In the genomic region with DNA sequence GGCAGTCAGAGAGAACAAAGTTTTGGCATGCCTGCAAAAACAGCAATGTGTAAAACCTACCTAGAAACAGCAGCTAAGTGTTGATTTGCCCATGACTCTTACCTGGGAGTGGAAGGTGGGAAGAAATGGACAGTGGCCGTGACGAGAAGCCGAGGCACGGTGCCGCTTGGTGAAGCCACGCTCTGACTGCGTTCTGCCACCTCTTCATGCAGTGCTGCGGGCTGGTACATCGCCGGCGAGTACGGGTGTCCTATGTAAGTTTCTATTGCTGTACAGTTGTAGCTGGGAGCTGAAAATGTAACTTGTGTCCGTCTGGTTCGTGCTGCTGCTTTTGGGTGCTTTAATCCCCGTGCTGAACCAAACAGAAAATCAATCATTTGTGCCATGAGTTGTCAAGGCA, we compare ENCODE assay signal across 9 mouse cellular contexts.
A peak's percentile ranks its signal among the peaks of the same experiment; 100 is the strongest.
DNase-seq lines count a peak whose midpoint lies in the region; ATAC-seq and TF ChIP-seq lines count a peak whose summit lies in the region.
"Had no signal": no experiment of that assay in that cellular context is flagged by ENCODE, and none has a peak within 500 bp of the region (broad histone marks: within the 10 kb centered on the region; RNA-seq: fewer than 3 reads in every experiment).

No protein-coding gene starts in this region.

- no peak for DNase-seq in limb, embryonic 10.5 days (ENCODE audit: low spot score)
- DNase-seq in right cerebral cortex, postnatal 36 days (ENCODE audit: low spot score in 2 of 2): peak; percentile 25 to 26
- no peak for DNase-seq in thymus, postnatal 14 days
- DNase-seq: kidney, postnatal 25 days had no signal

- peaks cover 14% of the 10 kb centered on the region for H3K4me1 ChIP-seq in limb, embryonic 13.5 days
- H3K4me1 ChIP-seq in limb, embryonic 10.5 days: peaks cover 5% of the 10 kb centered on the region; the same call in 1 of the 2 replicates
- H3K4me1 ChIP-seq in embryonic fibroblast, embryonic 13.5 days (ENCODE audit: control insufficient read depth, insufficient read depth, low read length): peaks cover 4% of the 10 kb centered on the region; the same call in 1 of the 2 replicates
- H3K4me1 ChIP-seq in limb, embryonic 15.5 days: peaks cover 7% of the 10 kb centered on the region; the same call in 1 of the 2 replicates
- H3K4me1 ChIP-seq in liver, embryonic 12.5 days: no peaks in the 10 kb centered on the region

- no peak for TF ChIP-seq CTCF in embryonic fibroblast, embryonic 13.5 days (IDR thresholded peaks at IDR 0.05; ENCODE audit: borderline replicate concordance, insufficient read depth, low read length)

- H3K36me3 ChIP-seq in limb, embryonic 13.5 days: no peaks in the 10 kb centered on the region
- no peaks in the 10 kb centered on the region for H3K36me3 ChIP-seq in limb, embryonic 10.5 days
- no peaks in the 10 kb centered on the region for H3K36me3 ChIP-seq in limb, embryonic 15.5 days
- H3K36me3 ChIP-seq in liver, embryonic 12.5 days: no peaks in the 10 kb centered on the region

- TF ChIP-seq POLR2A in embryonic fibroblast, embryonic 13.5 days (IDR thresholded peaks at IDR 0.05; ENCODE audit: low read depth, low read length): no peak

- 0 out of 2 replicates have a peak, but pooled peaks have one; percentile 24 for ATAC-seq in limb, embryonic 13.5 days (ENCODE audit: low FRiP score, low read depth)
- no peak for ATAC-seq in limb, embryonic 15.5 days (ENCODE audit: insufficient number of reproducible peaks, low FRiP score, low TSS enrichment, low read depth)
- ATAC-seq in liver, embryonic 12.5 days: no peak
- ATAC-seq: lung, postnatal 0 days had no signal

- peak overlapping the region; percentile 39 for H3K4me2 ChIP-seq in limb, embryonic 13.5 days (replicated peaks)
- H3K4me2 ChIP-seq in limb, embryonic 15.5 days: peak overlapping the region; percentile 24
- no peak overlapping the region for H3K4me2 ChIP-seq in liver, embryonic 12.5 days

- H3K27me3 ChIP-seq in limb, embryonic 13.5 days: no peaks in the 10 kb centered on the region
- no peaks in the 10 kb centered on the region for H3K27me3 ChIP-seq in limb, embryonic 10.5 days (ENCODE audit: low read depth, poor library complexity, severe bottlenecking)
- H3K27me3 ChIP-seq in limb, embryonic 15.5 days: no peaks in the 10 kb centered on the region
- H3K27me3 ChIP-seq in liver, embryonic 12.5 days (replicated peaks): no peaks in the 10 kb centered on the region

- H3K9me3 ChIP-seq in limb, embryonic 13.5 days: no peaks in the 10 kb centered on the region
- H3K9me3 ChIP-seq in limb, embryonic 10.5 days (replicated peaks): no peaks in the 10 kb centered on the region
- H3K9me3 ChIP-seq in limb, embryonic 15.5 days: no peaks in the 10 kb centered on the region
- H3K9me3 ChIP-seq in liver, embryonic 12.5 days (replicated peaks): no peaks in the 10 kb centered on the region

- no peak overlapping the region for H3K9ac ChIP-seq in limb, embryonic 13.5 days
- no peak overlapping the region for H3K9ac ChIP-seq in limb, embryonic 15.5 days
- no peak overlapping the region for H3K9ac ChIP-seq in liver, embryonic 12.5 days

- H3K4me3 ChIP-seq in limb, embryonic 13.5 days: no peak overlapping the region
- H3K4me3 ChIP-seq in limb, embryonic 10.5 days: no peak overlapping the region
- no peak overlapping the region for H3K4me3 ChIP-seq in embryonic fibroblast, embryonic 13.5 days (ENCODE audit: insufficient read depth, low read length)
- no peak overlapping the region; the same call in 1 of the 2 replicates for H3K4me3 ChIP-seq in limb, embryonic 15.5 days
- H3K4me3 ChIP-seq in liver, embryonic 12.5 days: no peak overlapping the region

- 75% methylated on average over 15 of the region's 15 CpGs for WGBS in limb, embryonic 13.5 days
- 87% methylated on average over 15 of the region's 15 CpGs for WGBS in limb, embryonic 10.5 days
- WGBS in limb, embryonic 15.5 days: 64% methylated on average over 15 of the region's 15 CpGs
- 80% methylated on average over 15 of the region's 15 CpGs for WGBS in liver, embryonic 12.5 days (ENCODE audit: insufficient replicate concordance)

- H3K27ac ChIP-seq in limb, embryonic 13.5 days: no peak overlapping the region
- no peak overlapping the region for H3K27ac ChIP-seq in limb, embryonic 10.5 days
- H3K27ac ChIP-seq in embryonic fibroblast, embryonic 13.5 days (ENCODE audit: insufficient read depth, low read length): peak overlapping the region; percentile 44; the same call in 1 of the 2 replicates
- no peak overlapping the region for H3K27ac ChIP-seq in limb, embryonic 15.5 days
- no peak overlapping the region for H3K27ac ChIP-seq in liver, embryonic 12.5 days

Comparison
In these comparisons a context has a peak if more than half of its experiments do, and no peak if none do; other contexts are left out.
1. DNase-seq: peak in right cerebral cortex, postnatal 36 days (2 of 2); none in limb, embryonic 10.5 days (single experiment) and thymus, postnatal 14 days (single experiment).